Mouse (Mus musculus): Measurements from ENCODE around the gene Snai3. TPM values are rescaled to one million over a fixed set of nuclear protein-coding genes. Genes with fewer than 3 reads are reported as not detected.
A peak's percentile ranks its signal among the peaks of the same experiment; 100 is the strongest.

Snai3 gene
- total RNA-seq (2014; fragmentation: Nextera tagmentation) (not detected in 2 replicates), total RNA-seq (2017) (not detected in 2 replicates)

GRCm38 (mm10) chr8:122460524-122461472, at the start of gene Snai3:
Gene Snai3, minus strand, starts transcription at chr8:122460733.
- peak; percentile 54 for ATAC-seq (replicated peaks; ENCODE audit: poor library complexity, severe bottlenecking)

DNA sequence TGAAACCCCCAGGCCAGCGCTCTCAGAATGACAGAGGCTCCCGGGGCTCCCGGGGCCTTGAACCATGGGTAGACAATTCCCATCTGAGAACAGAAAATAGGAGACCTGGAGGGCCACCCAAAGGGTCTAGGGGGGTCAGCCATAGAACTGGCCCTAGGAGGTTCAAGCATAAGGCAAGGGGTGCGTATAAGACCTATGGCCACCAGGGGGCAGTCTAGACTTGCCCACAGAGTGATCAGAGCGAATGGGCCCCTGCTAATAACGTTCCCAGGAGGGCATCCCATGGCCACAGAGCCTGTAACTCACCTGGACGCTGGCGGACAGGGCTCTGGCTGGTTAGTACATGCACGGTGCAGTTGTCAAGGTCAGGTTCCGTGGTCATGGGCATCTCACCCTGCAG, 40.3 kb upstream of the Snai3 start:
- peak; percentile 79 for ATAC-seq (replicated peaks; ENCODE audit: poor library complexity, severe bottlenecking)

- peak; percentile 60 for ATAC-seq (replicated peaks; ENCODE audit: poor library complexity, severe bottlenecking)
These were observed 37.4 kb upstream of the Snai3 start for GRCm38 (mm10) chr8:122497912-122498311.

- no peak for ATAC-seq (replicated peaks; ENCODE audit: poor library complexity, severe bottlenecking)
These were observed 36.6 kb upstream of the Snai3 start for GRCm38 (mm10) chr8:122497016-122497734.

DNA sequence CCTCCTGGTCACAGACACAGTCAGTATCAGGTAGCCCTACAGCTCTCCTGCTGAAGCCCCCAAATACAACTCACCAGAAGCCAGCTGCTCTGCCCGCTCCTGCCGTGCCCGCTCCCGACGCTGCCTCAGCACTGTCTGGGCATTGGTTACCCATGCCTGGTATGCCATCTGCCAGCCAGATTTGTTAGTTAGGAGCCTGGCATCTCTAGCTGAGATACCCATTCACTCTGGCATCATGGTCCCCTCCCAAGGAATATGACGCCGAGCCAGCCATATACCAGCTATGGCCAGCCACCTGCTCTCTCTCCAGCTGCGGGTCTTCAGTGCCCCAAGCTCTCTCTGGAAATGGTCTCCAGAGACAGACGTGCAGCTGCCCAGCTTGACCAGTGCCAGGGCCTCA, 27.9 kb upstream of the Snai3 start:
- no peak for ATAC-seq (replicated peaks; ENCODE audit: poor library complexity, severe bottlenecking)

- ATAC-seq (replicated peaks; ENCODE audit: poor library complexity, severe bottlenecking), result peak; percentile 87
These were observed 24.3 kb upstream of the Snai3 start for GRCm38 (mm10) chr8:122484831-122485230.

- no peak for ATAC-seq (replicated peaks; ENCODE audit: poor library complexity, severe bottlenecking)
These were observed 23.3 kb upstream of the Snai3 start for GRCm38 (mm10) chr8:122483877-122484276.

DNA sequence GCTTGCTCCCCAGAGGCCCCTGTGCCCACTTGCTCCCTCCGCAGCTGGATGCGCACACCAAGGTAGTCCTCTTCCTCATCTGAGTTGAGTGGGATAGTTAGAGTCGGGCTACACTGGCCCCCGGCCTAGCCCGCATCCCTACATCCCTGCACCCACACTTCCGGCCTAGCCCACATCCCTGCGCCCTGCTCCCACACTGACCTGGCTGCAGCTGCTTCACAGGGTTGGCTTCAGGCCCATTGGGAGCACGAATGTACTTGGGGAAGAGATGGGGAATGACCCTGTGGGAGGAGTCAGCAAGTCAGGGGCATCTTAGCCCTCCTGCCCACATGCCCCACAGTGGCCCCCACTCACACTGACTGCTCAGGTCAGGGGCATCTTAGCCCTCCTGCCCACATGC, 21.9 kb upstream of the Snai3 start:
- no peak for ATAC-seq (replicated peaks; ENCODE audit: poor library complexity, severe bottlenecking)

GRCm38 (mm10) chr8:122475580-122476320, 15.2 kb upstream of the Snai3 start, which contains the start of the genes Rnf166 and Ctu2:
Gene Rnf166, minus strand, starts transcription at chr8:122476064.
Gene Ctu2, plus strand, starts transcription at chr8:122476143.
- peak; percentile 74 for ATAC-seq (replicated peaks; ENCODE audit: poor library complexity, severe bottlenecking)

DNA sequence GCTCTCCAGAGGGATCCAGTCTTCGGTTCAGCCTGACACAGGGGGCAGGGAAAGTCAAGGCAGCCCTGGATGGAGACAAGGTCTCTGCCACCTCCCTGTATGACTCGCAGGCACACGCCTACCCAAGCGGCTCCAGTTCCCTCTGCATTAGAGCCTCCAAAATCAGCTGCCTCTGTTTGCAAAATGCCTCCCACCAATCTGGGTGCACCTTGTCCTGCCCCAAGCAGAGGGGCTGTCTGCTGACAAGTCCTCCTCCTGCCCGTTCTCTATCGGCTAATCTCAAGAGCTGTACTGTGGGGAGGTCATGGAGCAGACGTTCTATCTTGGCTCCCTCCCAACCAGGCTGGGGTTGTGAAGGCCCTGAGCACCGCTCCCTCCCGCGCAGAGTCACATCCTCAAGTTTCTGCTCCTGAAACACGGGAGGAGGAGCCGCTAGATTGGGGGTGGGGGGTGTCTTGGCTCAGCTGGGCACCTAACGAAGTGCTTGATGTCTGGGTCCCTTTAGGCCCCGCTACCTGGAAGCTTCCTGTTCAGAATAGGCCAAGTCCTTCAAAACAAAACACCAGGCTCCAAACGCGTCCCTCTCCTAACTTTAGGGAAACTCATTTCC, 14.5 kb upstream of the Snai3 start:
- no peak for ATAC-seq (replicated peaks; ENCODE audit: poor library complexity, severe bottlenecking)

- ATAC-seq (replicated peaks; ENCODE audit: poor library complexity, severe bottlenecking), result peak; percentile 68
These were observed 13.4 kb upstream of the Snai3 start for GRCm38 (mm10) chr8:122473911-122474421.

DNA sequence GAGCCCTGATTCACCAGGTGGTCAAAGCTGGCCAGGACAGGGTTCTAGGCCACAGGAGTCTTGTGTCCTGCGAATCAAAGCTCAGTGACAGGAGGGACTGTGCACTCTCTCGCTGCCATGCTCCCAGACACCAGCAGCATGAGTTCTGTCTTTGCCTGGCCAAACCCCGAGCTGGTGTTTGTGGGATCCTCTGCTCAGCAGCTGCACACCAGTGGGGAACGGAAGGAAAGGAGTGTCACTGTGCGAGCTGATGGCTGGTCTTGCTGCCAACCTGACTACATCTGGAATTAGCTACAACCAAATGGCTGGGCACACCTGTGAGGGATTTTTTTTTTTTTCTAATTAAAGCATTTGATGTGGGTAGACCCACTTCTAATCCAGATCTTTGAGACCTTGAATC, 10.2 kb upstream of the Snai3 start:
- ATAC-seq (replicated peaks; ENCODE audit: poor library complexity, severe bottlenecking), result no peak

DNA sequence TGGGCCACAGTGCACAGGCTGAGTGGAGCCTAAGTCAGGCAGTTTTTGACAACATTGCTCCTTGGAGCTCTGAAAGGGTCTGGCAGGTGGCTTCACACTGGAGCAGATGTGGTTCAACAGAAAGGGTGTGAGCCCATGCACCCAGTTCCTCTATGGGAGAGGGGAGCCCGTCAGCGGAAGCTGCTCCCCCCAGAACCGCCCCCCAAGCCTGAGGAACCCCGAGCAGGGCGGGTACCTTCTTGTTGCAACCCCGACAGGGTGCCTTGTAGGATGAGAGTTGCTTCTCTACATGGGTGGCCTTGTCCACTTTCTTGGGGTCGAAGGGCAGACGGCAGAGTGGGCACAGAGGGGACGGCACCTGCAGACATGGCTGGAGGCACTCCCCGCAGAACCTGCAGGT, 9.4 kb upstream of the Snai3 start:
- ATAC-seq (replicated peaks; ENCODE audit: poor library complexity, severe bottlenecking), result peak; percentile 47

DNA sequence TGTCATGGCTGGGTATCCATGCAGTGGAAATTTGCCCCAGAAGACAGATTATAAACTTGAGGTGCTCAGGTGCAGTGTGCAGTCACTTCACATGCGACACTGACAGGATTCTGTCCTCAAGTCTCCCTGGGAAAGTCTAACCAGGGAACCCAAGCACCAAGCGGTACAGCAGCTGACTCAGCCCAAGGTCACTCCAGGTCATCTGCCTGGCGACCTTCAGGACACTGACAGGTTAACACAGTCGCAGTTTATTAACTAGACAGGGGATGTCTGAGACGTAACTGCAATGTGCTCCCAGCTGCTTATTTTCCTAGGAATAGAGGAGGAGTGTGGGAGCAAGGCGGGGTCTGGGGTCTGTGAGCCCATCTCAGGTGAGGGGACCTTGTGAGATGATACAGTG, 8.9 kb upstream of the Snai3 start:
- no peak for ATAC-seq (replicated peaks; ENCODE audit: poor library complexity, severe bottlenecking)

GRCm38 (mm10) chr8:122467816-122468215, 7.3 kb upstream of the Snai3 start:
- ATAC-seq (replicated peaks; ENCODE audit: poor library complexity, severe bottlenecking), result no peak

- no peak for ATAC-seq (replicated peaks; ENCODE audit: poor library complexity, severe bottlenecking)
These were observed 4.5 kb upstream of the Snai3 start for GRCm38 (mm10) chr8:122464985-122465384.

DNA sequence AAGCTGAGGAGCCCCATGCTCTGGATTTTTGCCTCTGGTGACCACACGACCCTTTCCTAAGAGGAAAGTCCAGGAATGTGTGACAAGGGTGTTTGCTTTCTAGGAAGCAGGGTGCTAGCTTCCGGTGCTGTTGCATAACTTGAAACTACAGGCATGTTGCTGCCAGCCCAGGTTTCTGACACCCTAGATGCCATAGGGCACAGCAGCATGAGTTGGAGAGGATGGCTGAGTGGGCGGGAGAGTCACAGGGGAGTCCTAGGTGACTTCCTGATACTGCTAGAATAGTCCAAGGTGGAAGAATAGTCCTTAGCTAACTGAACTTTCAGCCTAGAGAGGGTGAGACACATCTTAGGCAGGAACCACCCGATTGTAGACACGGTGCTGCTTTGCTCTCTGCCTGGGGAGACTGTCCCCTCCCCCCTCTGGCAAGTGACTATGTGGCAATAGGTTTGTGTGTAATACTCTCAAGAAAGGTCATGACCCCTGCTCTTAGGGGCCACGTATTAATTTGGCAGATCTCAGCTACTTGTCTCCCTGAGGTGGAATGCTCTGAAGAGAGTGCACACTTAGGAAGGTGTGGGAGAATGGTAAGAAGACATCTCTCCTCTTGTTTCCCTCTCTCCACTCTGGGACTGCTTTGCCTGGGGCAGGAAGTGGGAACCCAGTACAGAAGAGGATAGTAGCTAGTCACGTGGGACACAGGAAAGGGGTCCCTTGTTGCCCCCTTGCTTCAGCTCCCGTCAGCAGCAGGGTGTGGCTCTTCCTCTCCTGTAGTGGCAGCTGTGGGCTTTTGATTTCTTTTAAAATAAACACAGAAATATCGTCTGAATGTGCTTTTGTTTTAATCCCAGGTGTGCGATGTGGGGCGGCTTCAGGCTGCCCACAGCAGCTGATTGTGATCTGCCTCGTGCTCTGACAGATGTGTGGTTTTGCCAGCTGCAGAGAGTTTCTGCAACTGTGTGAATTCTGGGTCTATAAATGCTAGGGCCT, 3.4 kb upstream of the Snai3 start:
- peak; percentile 43 for ATAC-seq (replicated peaks; ENCODE audit: poor library complexity, severe bottlenecking)

DNA sequence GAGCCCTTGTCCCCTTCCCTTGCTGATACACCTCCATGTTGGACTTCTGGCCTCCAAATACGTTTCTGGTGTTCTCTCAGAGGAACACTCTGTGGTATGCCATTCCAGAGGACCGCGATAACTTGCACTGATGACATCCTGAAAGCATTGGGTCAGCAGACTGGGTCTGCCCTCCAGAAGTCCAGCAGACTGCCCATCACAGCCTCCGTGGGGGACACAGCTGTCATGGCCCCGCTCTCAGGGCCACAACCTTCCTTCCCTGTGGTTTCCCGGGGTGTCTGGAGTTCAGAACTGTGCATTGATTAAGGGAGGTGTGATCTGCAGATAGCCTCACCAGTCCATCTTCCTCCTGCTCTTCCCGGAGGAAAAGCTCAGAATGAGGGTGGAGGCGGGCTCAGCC, 2.0 kb upstream of the Snai3 start:
- no peak for ATAC-seq (replicated peaks; ENCODE audit: poor library complexity, severe bottlenecking)
